Mouse (Mus musculus) ES-E14 (cell line): ENCODE measurements around the gene Ddx41. TPM values are rescaled to one million over a fixed set of nuclear protein-coding genes. Genes with fewer than 3 reads are reported as not detected.

Experiments
- DNase-seq: peaks from one replicate; pipeline ENCODE4 v3.0.0-alpha.2; 2013; ENCODE audit warnings: low read depth, low spot score
- H3K27ac ChIP-seq: 2 replicates; pipeline ENCODE4 v1.5.1; 2012; ENCODE audit warnings: low read depth, mild to moderate bottlenecking, low read length, moderate library complexity, mixed read lengths; ENCODE audit not compliant: poor library complexity, insufficient read depth, severe bottlenecking
- H3K36me3 ChIP-seq: 2 replicates; pipeline ENCODE4 v1.6.1; 2012; ENCODE audit warnings: mild to moderate bottlenecking, low read length, moderate library complexity, mixed read lengths; ENCODE audit not compliant: control insufficient read depth, poor library complexity, insufficient read depth, severe bottlenecking
- H3K4me1 ChIP-seq, 2 experiments: fragments of 150-350 bp in 1 of 2; sonication (generic) in 1 of 2; 2 replicates each; pipeline ENCODE4 v1.6.1; 2012; ENCODE audit warnings: low read length in 2 of 2, mild to moderate bottlenecking in 1 of 2, mixed read lengths in 1 of 2; ENCODE audit not compliant: control insufficient read depth in 2 of 2, insufficient read depth in 2 of 2, poor library complexity in 1 of 2
- H3K4me3 ChIP-seq, 2 experiments: fragments of 150-350 bp in 1 of 2; sonication (generic) in 1 of 2; 2 replicates each; pipeline ENCODE4 v1.5.1; 2012; ENCODE audit warnings: low read length in 2 of 2, low read depth in 1 of 2, mild to moderate bottlenecking in 1 of 2, mixed read lengths in 1 of 2; ENCODE audit not compliant: insufficient read depth in 1 of 2, poor library complexity in 1 of 2, severe bottlenecking in 1 of 2
- H3K9ac ChIP-seq: 2 replicates; pipeline ENCODE4 v1.6.1; 2012; ENCODE audit warnings: low read depth, mild to moderate bottlenecking, low read length, mixed read lengths; ENCODE audit not compliant: poor library complexity, insufficient read depth, severe bottlenecking
- H3K9me3 ChIP-seq: fragments of 150-350 bp; sonication (generic); 2 replicates; pipeline ENCODE4 v1.6.1; 2012; ENCODE audit warnings: low read depth, mild to moderate bottlenecking, low read length; ENCODE audit not compliant: control insufficient read depth, insufficient read depth
- CHD2 ChIP-seq: IDR thresholded peaks from 2 replicates; pipeline ENCODE4 v1.6.1; 2014; ENCODE audit warnings: mild to moderate bottlenecking, low read depth, low read length, inconsistent platforms
- HCFC1 ChIP-seq: IDR thresholded peaks from 2 replicates; pipeline ENCODE4 v1.6.1; 2012; ENCODE audit warnings: low read length, inconsistent platforms, borderline replicate concordance; ENCODE audit not compliant: insufficient read depth
- MAFK ChIP-seq: IDR thresholded peaks from 2 replicates; pipeline ENCODE4 v1.6.1; 2014; ENCODE audit warnings: mild to moderate bottlenecking, low read depth, low read length, inconsistent platforms; ENCODE audit not compliant: insufficient read depth
- ZC3H11A ChIP-seq: IDR thresholded peaks from 2 replicates; pipeline ENCODE4 v1.6.1; 2012; ENCODE audit warnings: low read depth, mild to moderate bottlenecking, inconsistent platforms, low read length, borderline replicate concordance
- ZNF384 ChIP-seq: IDR thresholded peaks from 2 replicates; pipeline ENCODE4 v1.6.1; 2012; ENCODE audit warnings: low read depth, low read length, inconsistent platforms
- in situ Hi-C, 2 experiments: fragments of 600-800 bp; cut with MboI; formaldehyde crosslinking; loops; one replicate each; pipeline ENCODE4 v1.15.1; 2025; ENCODE audit warnings: low sequenced_read_pairs in 2 of 2, inconsistent platforms in 1 of 2; ENCODE audit not compliant: unreplicated experiment in 2 of 2
- total RNA-seq: library from RNA; depleted of rRNA; stranded (reverse); fragments of 300-350 nt; gene quantifications from 2 replicates; pipeline ENCODE4 v1.2.3, GENCODE M21; 2012

Ddx41 gene
- total RNA-seq, 1 experiment: 85.9 TPM

DNA sequence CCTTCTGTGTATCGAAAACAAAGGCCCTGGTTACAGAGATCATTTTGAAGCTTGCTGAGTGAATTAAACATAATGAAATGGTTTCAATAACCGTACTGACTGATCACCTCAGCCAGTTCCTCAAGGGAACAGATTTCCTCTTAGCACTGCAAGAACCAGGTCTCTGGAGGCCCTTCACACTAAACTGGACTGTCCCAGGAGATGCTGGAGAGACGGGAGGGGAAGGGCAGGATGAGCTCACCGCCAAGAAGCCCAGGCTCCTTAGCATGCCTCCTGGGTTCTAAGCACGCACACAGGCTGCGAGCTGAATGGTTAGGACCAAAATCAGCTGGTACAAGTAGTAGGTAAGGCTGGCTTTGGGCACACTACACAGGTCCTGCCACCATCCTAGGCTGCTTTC is 30.5 kb upstream of the Ddx41 start:
- no peak for TF ChIP-seq CHD2
- no peak for TF ChIP-seq HCFC1
- no peak for TF ChIP-seq ZC3H11A
- no peak for TF ChIP-seq ZNF384
- TF ChIP-seq MAFK: no peak
- no peak for DNase-seq
- Histone ChIP-seq H3K9ac (no peak overlapping the region), H3K4me3 (no peak overlapping the region), H3K9me3 (no peaks in the 10 kb centered on the region), H3K36me3 (peaks cover 12% of the 10 kb centered on the region; the same call in 1 of the 2 replicates), H3K4me1 (peaks cover 0 to 5% of the 10 kb centered on the region in 2 experiments; a peak in 1 of 4 replicates), H3K27ac (no peak overlapping the region; the same call in 1 of the 2 replicates)
- in situ Hi-C loops: no loop called here

DNA sequence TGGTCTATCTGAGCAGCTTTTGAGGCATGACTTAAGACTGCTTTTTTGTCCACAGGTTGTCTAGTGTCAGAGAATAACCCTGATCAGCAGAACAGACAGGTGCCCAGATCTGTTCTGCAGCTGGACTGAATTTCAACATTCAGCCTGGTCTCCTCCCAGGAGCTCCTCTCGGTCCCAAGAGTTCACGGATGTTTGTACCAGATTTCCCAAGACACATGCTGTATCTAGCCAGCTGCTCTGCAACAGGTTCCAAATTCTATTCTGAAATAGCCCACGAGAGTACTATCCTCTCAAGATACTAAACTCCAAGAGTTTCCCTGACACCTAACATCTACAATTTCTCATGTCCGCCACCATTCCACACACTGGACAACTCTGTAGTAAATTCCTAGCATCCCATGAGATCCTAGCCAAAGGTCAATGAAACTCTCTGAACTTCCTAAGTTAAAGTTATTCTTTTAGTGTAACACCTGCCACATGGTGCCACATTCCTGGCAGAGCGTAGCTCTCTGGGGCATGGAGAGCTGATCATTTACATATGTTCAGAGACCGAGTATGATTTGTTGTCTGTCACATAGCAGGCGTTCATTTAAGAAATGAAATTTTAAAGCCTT is 26.9 kb upstream of the Ddx41 start:
- Histone ChIP-seq H3K9me3 (no peaks in the 10 kb centered on the region), H3K9ac (no peak overlapping the region), H3K36me3 (peaks cover 9% of the 10 kb centered on the region; the same call in 1 of the 2 replicates), H3K27ac (no peak overlapping the region), H3K4me1 (no peaks in the 10 kb centered on the region), H3K4me3 (no peak overlapping the region)
- no peak for DNase-seq
- in situ Hi-C loops: no loop called here
- TF ChIP-seq ZNF384 (no peak), MAFK (no peak), CHD2 (no peak), ZC3H11A (no peak), HCFC1 (no peak)

DNA sequence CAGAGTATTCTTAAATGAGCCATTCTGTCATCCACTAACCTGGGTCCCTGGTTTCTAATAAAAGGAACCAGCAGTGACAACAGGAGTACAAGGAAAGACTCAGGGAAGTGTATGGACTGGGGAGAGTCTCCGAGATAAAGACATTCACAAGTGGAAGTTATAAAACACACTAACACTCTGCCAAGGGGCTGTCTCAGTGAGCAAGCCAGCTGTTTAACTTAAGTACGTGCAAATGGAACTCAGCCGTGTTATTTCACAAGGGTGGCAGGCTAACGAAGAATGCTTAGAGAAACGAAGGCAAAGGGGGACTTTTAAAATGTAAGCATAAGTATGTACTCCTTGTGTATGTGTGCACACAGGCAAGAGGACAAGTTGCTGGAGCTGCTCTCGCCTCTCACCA is 21.0 kb upstream of the Ddx41 start:
- Histone ChIP-seq H3K9ac (no peak overlapping the region), H3K27ac (no peak overlapping the region), H3K36me3 (peaks cover 23% of the 10 kb centered on the region), H3K4me1 (no peaks in the 10 kb centered on the region), H3K9me3 (no peaks in the 10 kb centered on the region), H3K4me3 (no peak overlapping the region)
- in situ Hi-C loops: no loop called here
- DNase-seq: no peak
- TF ChIP-seq HCFC1: no peak
- TF ChIP-seq CHD2: no peak
- TF ChIP-seq ZNF384: no peak
- TF ChIP-seq MAFK: no peak
- TF ChIP-seq ZC3H11A: no peak

DNA sequence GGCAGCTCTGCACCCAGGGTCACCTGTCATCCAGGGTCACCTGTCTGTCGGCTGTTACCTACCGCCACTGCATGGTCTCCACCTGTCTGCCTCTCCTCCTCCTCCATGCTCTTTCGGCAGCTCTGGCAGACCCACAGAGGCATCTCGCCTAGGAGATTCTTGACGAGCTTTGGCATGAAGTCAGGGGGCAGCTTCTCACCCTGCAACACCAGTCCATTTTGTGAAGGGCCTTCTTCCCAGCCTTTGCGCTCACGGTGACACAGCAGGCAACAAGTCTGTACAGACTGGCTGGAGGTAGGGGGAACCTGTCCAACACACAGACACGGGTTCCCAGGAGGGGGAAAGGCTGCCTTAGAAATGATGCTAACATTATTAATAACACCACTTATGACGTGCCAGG is 19.5 kb upstream of the Ddx41 start:
- no peak overlapping the region for H3K9ac ChIP-seq
- no peaks in the 10 kb centered on the region for H3K9me3 ChIP-seq
- peaks cover 23% of the 10 kb centered on the region for H3K36me3 ChIP-seq
- no peak overlapping the region for H3K4me3 ChIP-seq
- DNase-seq: no peak
- in situ Hi-C loops: no loop called here
- no peaks in the 10 kb centered on the region for H3K4me1 ChIP-seq
- no peak for TF ChIP-seq ZNF384
- TF ChIP-seq HCFC1: no peak
- TF ChIP-seq CHD2: no peak
- TF ChIP-seq ZC3H11A: no peak
- TF ChIP-seq MAFK: no peak
- H3K27ac ChIP-seq: no peak overlapping the region

DNA sequence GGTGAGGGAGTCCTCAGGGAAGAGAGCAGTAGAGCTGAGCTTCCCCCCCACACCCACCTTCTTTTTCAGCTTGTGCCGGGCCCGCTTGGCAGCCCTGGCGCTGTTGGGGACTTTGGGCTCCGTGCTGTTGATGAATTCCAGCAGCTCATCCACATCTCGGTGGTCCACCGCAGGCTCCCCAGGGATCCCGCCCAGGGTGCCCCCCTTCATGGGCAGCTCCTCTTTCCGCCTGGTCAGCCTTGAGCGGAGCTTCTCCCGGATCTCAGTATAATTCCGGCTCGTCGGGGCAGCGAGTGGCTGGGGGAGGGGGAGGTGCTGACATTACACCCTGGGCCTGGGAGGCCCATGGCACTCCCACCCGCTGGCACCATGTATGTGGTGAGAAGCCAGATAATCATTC is 12.6 kb upstream of the Ddx41 start:
- no peak for TF ChIP-seq HCFC1
- TF ChIP-seq CHD2: no peak
- no peak for TF ChIP-seq ZNF384
- no peak for TF ChIP-seq ZC3H11A
- no peak for TF ChIP-seq MAFK
- Histone ChIP-seq H3K9me3 (no peaks in the 10 kb centered on the region), H3K4me1 (peaks cover 2% of the 10 kb centered on the region in 2 experiments; a peak in 1 of 4 replicates), H3K9ac (no peak overlapping the region), H3K27ac (no peak overlapping the region), H3K36me3 (peaks cover 29% of the 10 kb centered on the region), H3K4me3 (peak overlapping the region in 1 of 2 experiments; percentile 43; a peak in 2 of 4 replicates)
- in situ Hi-C loops: no loop called here
- no peak for DNase-seq
